Mouse (Mus musculus) CH12.LX (cell line): ENCODE results near the gene Mrpl50. TPM values are rescaled to one million over a fixed set of nuclear protein-coding genes. Genes with fewer than 3 reads are reported as not detected.
A peak's percentile ranks its signal among the peaks of the same experiment; 100 is the strongest.

Experiments used
- DNase-seq: peaks from one replicate; pipeline ENCODE4 v3.0.0-alpha.2; 2013; ENCODE audit errors: extremely low read depth
- H3K27ac ChIP-seq: 2 replicates; pipeline ENCODE4 v1.5.1; 2012; ENCODE audit warnings: low read depth, mild to moderate bottlenecking, control low read depth, moderate library complexity; ENCODE audit not compliant: insufficient read depth
- H3K27me3 ChIP-seq: replicated peaks from 2 replicates; pipeline ENCODE3; 2012; ENCODE audit warnings: inconsistent platforms
- H3K36me3 ChIP-seq, 2 experiments: replicated peaks in 1 of 2; 2 replicates each; pipeline versions ENCODE3 to v1.6.1; 2012; ENCODE audit warnings: inconsistent platforms in 1 of 2, low read length in 1 of 2, mild to moderate bottlenecking in 1 of 2, mixed read lengths in 1 of 2, moderate library complexity in 1 of 2; ENCODE audit not compliant: control insufficient read depth in 1 of 2, insufficient read depth in 1 of 2
- H3K4me1 ChIP-seq, 2 experiments: 2 replicates each; pipeline ENCODE4 v1.6.1; 2012; ENCODE audit warnings: inconsistent platforms in 1 of 2, moderate library complexity in 1 of 2; ENCODE audit not compliant: insufficient read depth in 2 of 2, control insufficient read depth in 1 of 2
- H3K4me2 ChIP-seq: 2 replicates; pipeline ENCODE4 v1.6.1; 2012; ENCODE audit warnings: low read depth, mild to moderate bottlenecking, control low read depth; ENCODE audit not compliant: poor library complexity, insufficient read depth, severe bottlenecking
- H3K4me3 ChIP-seq, 3 experiments: fragments of 150-350 bp in 1 of 3; sonication (generic) in 1 of 3; replicated peaks in 1 of 3; 2 replicates each; pipeline versions ENCODE3 to v1.5.1; 2011 to 2012; ENCODE audit warnings: low read depth in 2 of 3, low read length in 2 of 3, mild to moderate bottlenecking in 2 of 3, moderate library complexity in 2 of 3, control low read depth in 1 of 3, improper control_type of control experiment in 1 of 3, inconsistent platforms in 1 of 3, mixed read lengths in 1 of 3; ENCODE audit not compliant: poor library complexity in 1 of 3
- H3K79me2 ChIP-seq: replicated peaks from 2 replicates; pipeline ENCODE4 v1.6.1; 2012; ENCODE audit warnings: mild to moderate bottlenecking, moderate library complexity; ENCODE audit not compliant: control insufficient read depth, poor library complexity, insufficient read depth, severe bottlenecking; ENCODE audit errors: extremely low read depth
- H3K9ac ChIP-seq: 2 replicates; pipeline ENCODE4 v1.6.1; 2012; ENCODE audit warnings: low read depth, mild to moderate bottlenecking, control low read depth, moderate library complexity; ENCODE audit not compliant: insufficient read depth
- H3K9me3 ChIP-seq: replicated peaks from 2 replicates; pipeline ENCODE3; 2012; ENCODE audit warnings: low read length, inconsistent platforms, mixed read lengths
- CTCF ChIP-seq, 2 experiments: IDR thresholded peaks in 1 of 2; conservative IDR thresholded peaks in 1 of 2; 2 replicates each; pipeline ENCODE4 v1.5.1; 2011 to 2012; ENCODE audit warnings: low read depth in 2 of 2, low read length in 2 of 2, improper control_type of control experiment in 1 of 2, inconsistent platforms in 1 of 2, mild to moderate bottlenecking in 1 of 2, moderate library complexity in 1 of 2
- ETS1 ChIP-seq: conservative IDR thresholded peaks from 2 replicates; pipeline ENCODE4 v1.6.1; 2012; ENCODE audit warnings: low read depth, mild to moderate bottlenecking, inconsistent platforms, low read length, improper control_type of control experiment, moderate library complexity
- USF1 ChIP-seq: IDR thresholded peaks from 2 replicates; pipeline ENCODE4 v1.6.1; 2014; ENCODE audit warnings: low read depth, mild to moderate bottlenecking, inconsistent platforms, low read length, improper control_type of control experiment
- dilution Hi-C: fragments of 300-500 bp; cut with MboI; formaldehyde crosslinking; loops from 2 replicates; pipeline ENCODE4 v1.14.3; 2020; ENCODE audit warnings: low sequenced_read_pairs; ENCODE audit not compliant: extremely low pct_unique_long_range_greater_than_20kb, extremely low pct_ligation_motif_present
- in situ Hi-C: fragments of 300-500 bp; cut with MboI; formaldehyde crosslinking; loops from 3 replicates; pipeline ENCODE4 v1.14.3; 2019; ENCODE audit warnings: low sequenced_read_pairs, low pct_ligation_motif_present, low pct_unique_long_range_greater_than_20kb, mixed read lengths
- polyA plus RNA-seq: library from polyadenylated mRNA; unstranded; fragments of >175 nt; gene quantifications from 2 replicates; pipeline ENCODE4 v1.2.1, GENCODE M21; 2012; ENCODE audit warnings: low read depth; ENCODE audit not compliant: insufficient read length
- total RNA-seq, 2 experiments: library from RNA; depleted of rRNA; stranded (reverse); fragments of 300-350 nt in 1 of 2; fragments of >200 nt in 1 of 2; gene quantifications; 2 replicates each; pipeline ENCODE4 v1.2.3; 2012 to 2014

Mrpl50 gene
- total and polyA plus RNA-seq, 3 experiments, result 23.4 to 63.8 (median 46.2) TPM

- no peak overlapping the region for H3K27ac ChIP-seq
- H3K36me3 ChIP-seq, result no peaks in the 10 kb centered on the region
- H3K9ac ChIP-seq, result no peak overlapping the region
- dilution Hi-C loops (no loop called here), in situ Hi-C loops (no loop called here)
- TF ChIP-seq USF1, result no peak
- H3K79me2 ChIP-seq, result no peaks in the 10 kb centered on the region
- no peaks in the 10 kb centered on the region for H3K27me3 ChIP-seq
- H3K4me3 ChIP-seq, result no peak overlapping the region
- H3K4me2 ChIP-seq, result no peak overlapping the region
- no peak for DNase-seq
- peaks cover 0 to 3% of the 10 kb centered on the region in 2 experiments; a peak in 1 of 4 replicates for H3K4me1 ChIP-seq
- H3K9me3 ChIP-seq, result no peaks in the 10 kb centered on the region
Measured at GRCm38 (mm10) chr4:49469435-49470151, 51.3 kb downstream of the Mrpl50 start.

GRCm38 (mm10) chr4:49467360-49467759 is 53.5 kb downstream of the Mrpl50 start:
- no peak for DNase-seq
- in situ Hi-C loops, result no loop called here

More at GRCm38 (mm10) chr4:49467360-49467759, 53.5 kb downstream of the Mrpl50 start:
- no peak for TF ChIP-seq ETS1
- peak in 1 of 2 experiments; percentile 19; a peak in 1 of 4 replicates for TF ChIP-seq CTCF (conservative IDR thresholded peaks at IDR 0.05 in 1 of 2, IDR thresholded peaks at IDR 0.05 in 1 of 2; ENCODE audit: low read depth in 2 of 2, low read length in 2 of 2)
- dilution Hi-C loops, result no loop called here
- H3K79me2 ChIP-seq, result no peaks in the 10 kb centered on the region
- H3K4me3 ChIP-seq, result no peak overlapping the region
- no peak overlapping the region for H3K4me2 ChIP-seq
- no peak overlapping the region for H3K9ac ChIP-seq
- H3K36me3 ChIP-seq, result no peaks in the 10 kb centered on the region
- no peaks in the 10 kb centered on the region for H3K4me1 ChIP-seq
- H3K27me3 ChIP-seq, result no peaks in the 10 kb centered on the region
- H3K27ac ChIP-seq, result no peak overlapping the region
- no peaks in the 10 kb centered on the region for H3K9me3 ChIP-seq

Other genes starting within 250 kb of the Mrpl50 start
- gene Acnat2, start 112.9 kb downstream of the Mrpl50 start, total RNA-seq (2012; rRNA removed), result not detected in 2 replicates
- gene Acnat2, start 112.9 kb downstream of the Mrpl50 start, total RNA-seq (2014; rRNA removed), result not detected in 2 replicates
- not detected in 2 replicates for gene Acnat2, start 112.9 kb downstream of the Mrpl50 start, polyA plus RNA-seq
- not detected in 2 replicates for gene Acnat1, start 47.2 kb downstream of the Mrpl50 start, total RNA-seq (2012; rRNA removed)
- not detected in 2 replicates for gene Acnat1, start 47.2 kb downstream of the Mrpl50 start, total RNA-seq (2014; rRNA removed)
- not detected in 2 replicates for gene Acnat1, start 47.2 kb downstream of the Mrpl50 start, polyA plus RNA-seq
- gene Baat, start 14.5 kb downstream of the Mrpl50 start, total RNA-seq (2012; rRNA removed), result 0.04 TPM in 1 of 2 replicates, not detected in the other
- 0.18 TPM in 1 of 2 replicates, not detected in the other for gene Baat, start 14.5 kb downstream of the Mrpl50 start, total RNA-seq (2014; rRNA removed)
- 0.19 TPM in 1 of 2 replicates, not detected in the other for gene Baat, start 14.5 kb downstream of the Mrpl50 start, polyA plus RNA-seq
- 4.7 and 5.1 TPM in 2 replicates for gene Zfp189, start 83 bp upstream of the Mrpl50 start, total RNA-seq (2012; rRNA removed)
- 4.0 and 4.3 TPM in 2 replicates for gene Zfp189, start 83 bp upstream of the Mrpl50 start, total RNA-seq (2014; rRNA removed)
- 1.6 and 2.3 TPM in 2 replicates for gene Zfp189, start 83 bp upstream of the Mrpl50 start, polyA plus RNA-seq
- gene Aldob, start 28.5 kb upstream of the Mrpl50 start, total RNA-seq (2012; rRNA removed), result not detected in 2 replicates
- not detected in 2 replicates for gene Aldob, start 28.5 kb upstream of the Mrpl50 start, total RNA-seq (2014; rRNA removed)
- not detected in 2 replicates for gene Aldob, start 28.5 kb upstream of the Mrpl50 start, polyA plus RNA-seq
- 0.13 TPM in 1 of 2 replicates, not detected in the other for gene Tmem246, start 76.8 kb upstream of the Mrpl50 start, total RNA-seq (2012; rRNA removed)
- 0.22 and 0.24 TPM in 2 replicates for gene Tmem246, start 76.8 kb upstream of the Mrpl50 start, total RNA-seq (2014; rRNA removed)
- gene Tmem246, start 76.8 kb upstream of the Mrpl50 start, polyA plus RNA-seq, result 0.19 and 0.49 TPM in 2 replicates
- gene Rnf20, start 110.9 kb upstream of the Mrpl50 start, total RNA-seq (2012; rRNA removed), result 47.9 and 58.7 TPM in 2 replicates
- 50.6 and 54.0 TPM in 2 replicates for gene Rnf20, start 110.9 kb upstream of the Mrpl50 start, total RNA-seq (2014; rRNA removed)
- gene Rnf20, start 110.9 kb upstream of the Mrpl50 start, polyA plus RNA-seq, result 61.5 and 62.6 TPM in 2 replicates
- gene Ppp3r2, start 160.9 kb upstream of the Mrpl50 start, total RNA-seq (2012; rRNA removed), result not detected in 2 replicates
- not detected in 2 replicates for gene Ppp3r2, start 160.9 kb upstream of the Mrpl50 start, total RNA-seq (2014; rRNA removed)
- gene Ppp3r2, start 160.9 kb upstream of the Mrpl50 start, polyA plus RNA-seq, result not detected in 2 replicates